Mouse (Mus musculus) megakaryocyte, embryonic 14.5 days (primary cell): Measurements from ENCODE around the gene Otud4. TPM values are rescaled to one million over a fixed set of nuclear protein-coding genes. Genes with fewer than 3 reads are reported as not detected.
"Not testable (repeated sequence)": the region's sequence is repeated elsewhere in the genome, so short reads cannot be mapped to it uniquely, and the experiment has no call there.

Source experiments
- H3K27me3 ChIP-seq: replicated peaks from 2 replicates; pipeline ENCODE3; 2012; ENCODE audit warnings: inconsistent platforms
- H3K36me3 ChIP-seq: replicated peaks from 2 replicates; pipeline ENCODE3; 2012; ENCODE audit warnings: low read length, inconsistent platforms, mixed read lengths
- H3K4me1 ChIP-seq: 2 replicates; pipeline ENCODE4 v1.6.1; 2012; ENCODE audit warnings: inconsistent platforms
- H3K4me3 ChIP-seq: replicated peaks from 2 replicates; pipeline ENCODE3; 2012; ENCODE audit warnings: moderate library complexity, mild to moderate bottlenecking, inconsistent platforms
- H3K9me3 ChIP-seq: 2 replicates; pipeline ENCODE4 v1.6.1; 2012; ENCODE audit warnings: inconsistent platforms
- FLI1 ChIP-seq: IDR thresholded peaks from 2 replicates; pipeline ENCODE4 v1.6.1; 2012; ENCODE audit warnings: low read length, inconsistent platforms, mixed read lengths
- GATA1 ChIP-seq: IDR thresholded peaks from 3 replicates; pipeline ENCODE4 v1.6.1; 2012; ENCODE audit warnings: mixed read lengths, low read length, inconsistent platforms, borderline replicate concordance
- polyA plus RNA-seq: library from polyadenylated mRNA; stranded (reverse); fragments of >175 nt; gene quantifications from 2 replicates; pipeline ENCODE4 v1.2.3, GENCODE M21; 2012; ENCODE audit warnings: low replicate concordance; ENCODE audit not compliant: insufficient read depth

Gene Otud4
- polyA plus RNA-seq, 1 experiment = 0.46 TPM

- no peaks in the 10 kb centered on the region for H3K27me3 ChIP-seq
- no peak for TF ChIP-seq FLI1
- TF ChIP-seq GATA1 = no peak
- H3K9me3 ChIP-seq = no peaks in the 10 kb centered on the region
- peaks cover 56% of the 10 kb centered on the region for H3K36me3 ChIP-seq
- H3K4me3 ChIP-seq = peak overlapping the region; percentile 89
- H3K4me1 ChIP-seq = peaks cover 41% of the 10 kb centered on the region
Measured at GRCm38 (mm10) chr8:79680555-79680954, 41.1 kb downstream of the Otud4 start.

- H3K36me3 ChIP-seq = peaks cover 57% of the 10 kb centered on the region
- H3K4me3 ChIP-seq = peak overlapping the region; percentile 89
- H3K27me3 ChIP-seq = no peaks in the 10 kb centered on the region
- H3K9me3 ChIP-seq = no peaks in the 10 kb centered on the region
- H3K4me1 ChIP-seq = peaks cover 41% of the 10 kb centered on the region
- TF ChIP-seq FLI1 (no peak), GATA1 (no peak)
Measured at GRCm38 (mm10) chr8:79680965-79681364, 41.5 kb downstream of the Otud4 start.

GRCm38 (mm10) chr8:79685927-79686326 lies 46.5 kb downstream of the Otud4 start:
- peaks cover 17% of the 10 kb centered on the region for H3K4me1 ChIP-seq
- peaks cover 94% of the 10 kb centered on the region for H3K36me3 ChIP-seq
- H3K27me3 ChIP-seq, H3K4me3 ChIP-seq, H3K9me3 ChIP-seq: not testable (repeated sequence)

DNA sequence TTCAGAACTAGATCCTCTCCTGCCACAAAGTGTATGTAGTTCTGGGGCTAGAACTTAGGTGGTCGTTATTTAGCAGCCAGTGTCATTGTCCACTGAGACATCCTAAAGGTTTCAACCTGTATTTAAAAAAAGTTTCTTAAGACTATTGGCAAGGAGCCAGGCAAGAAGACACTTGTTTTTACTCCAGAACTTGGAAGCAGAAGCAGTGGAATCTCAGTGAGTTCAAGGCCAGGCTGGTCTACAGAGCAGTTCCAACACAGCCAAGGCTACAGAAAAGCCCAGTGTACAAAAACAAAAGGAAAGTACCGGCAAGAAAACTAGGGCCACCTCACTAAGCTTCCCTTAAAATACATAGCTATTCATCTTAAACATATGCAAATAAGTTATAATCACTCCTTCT lies 53.1 kb downstream of the Otud4 start:
- H3K36me3 ChIP-seq = peaks cover 97% of the 10 kb centered on the region

DNA sequence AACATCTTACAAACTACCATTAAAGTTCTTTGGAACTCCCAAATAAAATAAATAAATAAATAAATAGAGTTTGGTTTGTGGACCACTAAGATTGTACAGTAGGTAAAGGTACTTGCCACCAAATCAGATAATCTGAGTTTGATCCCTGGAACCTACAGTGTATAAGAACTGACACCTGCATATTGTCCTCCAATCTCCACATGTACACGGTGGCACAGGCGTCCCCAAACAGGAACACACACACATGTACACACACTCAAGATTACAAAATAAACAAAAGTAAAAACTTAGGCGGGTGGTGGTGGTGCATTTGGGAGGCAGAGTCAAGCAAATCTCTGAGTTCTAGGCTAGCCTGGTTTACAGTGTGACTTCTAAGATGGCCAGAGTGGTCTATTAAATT lies 67.3 kb downstream of the Otud4 start:
- no peak overlapping the region for H3K4me3 ChIP-seq

More for the DNA sequence above, 53.1 kb downstream of the Otud4 start:
- TF ChIP-seq FLI1 (no peak), GATA1 (no peak)
- H3K4me1 ChIP-seq = no peaks in the 10 kb centered on the region
- H3K9me3 ChIP-seq = no peaks in the 10 kb centered on the region
- no peaks in the 10 kb centered on the region for H3K27me3 ChIP-seq
- H3K4me3 ChIP-seq = no peak overlapping the region

DNA sequence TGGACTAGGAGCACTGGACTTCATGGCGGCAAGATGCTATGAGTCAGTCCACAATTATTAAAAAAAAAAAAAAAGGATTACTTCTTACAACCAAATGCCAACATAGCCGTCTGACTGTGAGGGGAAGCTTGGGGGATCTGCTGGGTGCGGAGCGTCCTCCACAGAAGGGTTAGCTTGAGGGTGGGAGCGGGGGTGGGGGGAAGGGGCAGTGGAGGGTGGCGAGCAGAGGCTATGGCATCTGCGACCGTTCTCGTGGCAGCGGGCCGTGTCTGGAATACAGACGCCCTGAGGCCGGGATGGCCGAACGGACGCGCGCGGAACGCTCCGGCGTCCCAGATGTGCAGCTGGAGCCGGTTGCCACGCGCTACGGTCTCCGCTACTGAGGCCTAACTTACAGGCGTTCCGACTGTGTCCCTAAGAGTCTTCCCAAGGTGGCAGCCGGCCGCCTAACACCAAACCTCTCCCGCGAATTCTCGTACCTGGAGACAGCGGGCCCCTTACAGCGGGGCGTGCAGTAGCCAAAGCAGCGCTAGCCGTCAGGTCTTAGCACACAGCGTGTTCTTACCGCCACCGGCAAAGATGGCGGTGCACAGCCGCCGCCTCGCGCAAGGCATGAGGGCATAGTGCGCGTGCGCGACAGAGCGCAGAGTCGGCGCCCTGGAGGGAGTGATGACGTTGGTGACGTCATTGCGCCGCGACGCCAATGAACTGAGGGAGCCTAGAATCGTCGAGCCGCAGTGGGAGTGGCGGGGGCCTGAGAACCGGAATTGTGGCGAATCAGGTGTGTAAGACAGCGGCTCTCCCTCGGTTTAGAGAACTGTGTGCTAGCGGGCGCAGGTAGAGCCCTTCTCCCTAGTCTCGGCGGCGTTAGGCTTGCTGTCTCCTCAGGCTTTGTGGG lies 71.9 kb downstream of the Otud4 start, which contains the start of the genes Abce1 and Anapc10:
TSS of gene Abce1 (minus strand) at position 677 of the 898 bp plus-strand sequence.
TSS of gene Anapc10 (plus strand) at position 757 of the 898 bp plus-strand sequence.
- peaks cover 12% of the 10 kb centered on the region; the same call in 1 of the 2 replicates for H3K4me1 ChIP-seq
- H3K27me3 ChIP-seq = no peaks in the 10 kb centered on the region
- H3K36me3 ChIP-seq = peaks cover 40% of the 10 kb centered on the region
- no peaks in the 10 kb centered on the region for H3K9me3 ChIP-seq
- TF ChIP-seq FLI1 = no peak
- no peak for TF ChIP-seq GATA1
- peak within 1 kb of the TSS; percentile 98 for H3K4me3 ChIP-seq

More for the DNA sequence above, 67.3 kb downstream of the Otud4 start:
- H3K36me3 ChIP-seq = peaks cover 62% of the 10 kb centered on the region
- H3K27me3 ChIP-seq = no peaks in the 10 kb centered on the region
- H3K9me3 ChIP-seq = no peaks in the 10 kb centered on the region
- TF ChIP-seq FLI1 (no peak), GATA1 (no peak)
- peaks cover 4% of the 10 kb centered on the region; the same call in 1 of the 2 replicates for H3K4me1 ChIP-seq

GRCm38 (mm10) chr8:79712676-79713075 lies 73.3 kb downstream of the Otud4 start:
- TF ChIP-seq GATA1 (no peak), FLI1 (no peak)
- no peaks in the 10 kb centered on the region for H3K9me3 ChIP-seq
- H3K4me1 ChIP-seq = peaks cover 12% of the 10 kb centered on the region; the same call in 1 of the 2 replicates
- H3K27me3 ChIP-seq = no peaks in the 10 kb centered on the region
- peaks cover 39% of the 10 kb centered on the region for H3K36me3 ChIP-seq
- H3K4me3 ChIP-seq = peak overlapping the region; percentile 98

DNA sequence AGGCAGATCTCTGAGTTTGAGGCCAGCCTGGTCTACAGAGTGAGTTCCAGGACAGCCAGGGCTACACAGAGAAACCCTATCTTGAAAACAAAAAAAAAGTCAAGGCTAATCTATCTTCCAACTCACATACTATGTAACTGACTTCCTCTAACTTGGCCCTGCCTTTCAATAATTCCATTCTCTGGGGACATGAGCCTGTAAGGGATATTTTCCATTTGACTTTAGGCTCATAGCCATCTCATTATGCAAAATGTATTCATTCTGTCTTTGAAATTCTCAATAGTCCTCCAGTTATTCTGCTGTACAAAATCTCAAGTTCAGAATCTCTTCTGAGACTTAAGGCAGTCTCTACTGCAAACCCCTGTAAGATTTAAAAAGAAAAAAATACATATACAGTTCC lies 82.1 kb downstream of the Otud4 start:
- peaks cover 74% of the 10 kb centered on the region for H3K36me3 ChIP-seq
- H3K4me1 ChIP-seq = peaks cover 30% of the 10 kb centered on the region
- H3K9me3 ChIP-seq = no peaks in the 10 kb centered on the region
- TF ChIP-seq GATA1 (no peak), FLI1 (no peak)
- no peaks in the 10 kb centered on the region for H3K27me3 ChIP-seq
- no peak overlapping the region for H3K4me3 ChIP-seq

- no peaks in the 10 kb centered on the region for H3K27me3 ChIP-seq
Measured at GRCm38 (mm10) chr8:79723308-79723707, 83.9 kb downstream of the Otud4 start.

DNA sequence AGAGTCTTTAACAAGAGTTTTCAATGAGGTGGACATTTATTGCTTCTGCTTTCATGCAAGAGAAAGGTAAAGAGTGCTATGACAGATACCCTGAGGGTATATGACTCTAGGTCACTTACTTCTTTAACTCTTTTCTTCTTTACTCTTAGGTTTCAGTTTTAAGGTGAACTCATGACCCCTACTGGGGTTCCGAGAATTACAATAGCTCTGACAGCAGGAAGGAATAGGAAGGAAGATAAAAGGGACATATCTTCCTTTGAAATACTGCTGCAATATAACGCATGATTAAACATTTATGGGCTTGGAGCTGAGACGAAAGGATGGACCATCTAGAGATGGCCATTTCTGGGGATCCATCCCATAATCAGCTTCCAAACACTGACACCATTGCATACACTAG lies 85.2 kb downstream of the Otud4 start:
- no peaks in the 10 kb centered on the region for H3K27me3 ChIP-seq
- TF ChIP-seq GATA1 = no peak
- TF ChIP-seq FLI1 = no peak
- peaks cover 66% of the 10 kb centered on the region for H3K36me3 ChIP-seq
- H3K9me3 ChIP-seq = no peaks in the 10 kb centered on the region
- H3K4me3 ChIP-seq = no peak overlapping the region
- peaks cover 35% of the 10 kb centered on the region for H3K4me1 ChIP-seq

More at GRCm38 (mm10) chr8:79723308-79723707, 83.9 kb downstream of the Otud4 start:
- Histone ChIP-seq H3K9me3 (no peaks in the 10 kb centered on the region), H3K4me1 (peaks cover 33% of the 10 kb centered on the region), H3K4me3 (no peak overlapping the region), H3K36me3 (peaks cover 70% of the 10 kb centered on the region)
- TF ChIP-seq FLI1 (no peak), GATA1 (no peak)

Other genes starting within 250 kb of the Otud4 start
- 8.0 and 25.1 TPM in 2 replicates for gene Smad1, start 240.1 kb upstream of the Otud4 start, polyA plus RNA-seq
- 0.86 and 6.5 TPM in 2 replicates for gene Abce1, start 72.1 kb downstream of the Otud4 start, polyA plus RNA-seq
- gene Anapc10, start 72.2 kb downstream of the Otud4 start, polyA plus RNA-seq = 0.04 TPM in 1 of 2 replicates, not detected in the other